Mouse (Mus musculus) testis, postnatal 10 days (tissue): ENCODE results near the gene Cyp8b1.
A peak's percentile ranks its signal among the peaks of the same experiment; 100 is the strongest.

ENCODE experiments used
- DNase-seq: peaks from one replicate; pipeline ENCODE4 v3.0.0; 2021; ENCODE audit warnings: low spot score

Gene Cyp8b1

DNA sequence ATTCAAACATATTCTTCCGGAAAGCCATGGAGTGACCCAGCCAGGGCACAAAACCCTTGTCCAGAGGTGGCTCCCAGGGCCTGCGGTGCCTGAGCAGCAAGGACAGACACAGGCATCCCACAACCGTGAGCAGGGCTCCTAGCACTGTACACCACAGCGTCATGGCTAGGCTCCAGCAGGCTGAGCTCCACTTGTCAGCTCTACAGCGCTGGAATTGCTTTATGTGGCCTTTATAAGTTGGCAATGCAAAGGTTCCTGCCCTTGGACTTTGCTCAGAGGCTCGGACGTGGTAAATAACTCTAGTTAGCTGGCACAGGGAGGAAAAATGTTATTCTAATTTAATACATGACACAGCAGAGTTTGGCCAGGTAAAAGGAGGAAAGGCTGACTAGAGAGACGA is at the start of gene Cyp8b1:
Cyp8b1 (minus strand) TSS at position 204 of the 400 bp plus-strand sequence.
- DNase-seq, result no peak

DNA sequence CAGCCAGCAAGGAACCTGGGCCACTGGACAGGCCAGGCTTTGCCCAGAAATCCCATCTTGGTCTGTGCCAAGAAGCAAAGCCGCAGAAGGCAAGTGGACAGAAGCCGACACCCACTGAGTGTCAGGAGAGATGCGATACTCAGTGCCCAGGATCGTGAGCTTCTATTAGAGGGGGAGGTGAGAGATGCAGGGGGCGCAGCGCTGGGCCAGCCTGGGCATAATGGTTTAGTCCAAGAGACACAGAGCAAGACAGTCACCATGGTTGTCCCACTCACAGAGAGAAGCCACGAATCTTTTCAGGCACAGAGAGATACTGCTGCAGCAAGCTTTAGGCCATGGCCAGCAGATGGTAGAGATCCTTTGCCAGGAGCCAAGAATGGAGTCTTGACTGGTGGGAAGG is 48.8 kb upstream of the Cyp8b1 start:
- DNase-seq, result no peak

DNA sequence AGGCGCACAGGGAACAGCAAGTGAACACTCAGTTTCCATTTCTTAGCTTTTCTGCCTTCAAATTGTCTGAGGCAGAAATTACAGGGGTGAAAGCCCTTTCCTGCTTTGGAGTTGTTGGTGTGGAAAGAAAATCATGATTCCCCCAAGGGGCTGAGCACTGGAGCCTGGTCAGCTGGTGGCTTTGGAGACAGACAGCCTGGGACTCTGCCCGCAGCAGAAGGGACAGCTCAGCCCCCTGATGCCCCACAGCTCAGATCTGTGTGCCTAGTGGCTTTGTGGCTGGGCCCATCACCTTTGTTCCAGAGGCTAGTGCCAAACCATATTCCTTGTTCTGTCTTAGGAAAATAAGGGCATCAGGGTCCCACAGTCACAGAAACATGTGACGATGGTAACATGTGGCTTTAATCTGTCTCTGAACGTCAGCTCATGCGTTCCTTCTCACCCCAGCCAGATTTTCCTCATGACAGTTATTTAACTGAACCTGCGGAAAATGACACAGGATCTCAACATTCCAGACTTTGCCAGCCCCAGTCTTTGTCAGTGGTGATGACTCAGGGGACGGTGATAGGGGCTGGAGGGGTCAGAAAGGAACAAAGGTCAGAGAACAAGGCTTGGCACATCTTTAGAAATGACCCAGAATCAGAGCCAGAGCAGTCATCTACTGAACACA is 44.0 kb upstream of the Cyp8b1 start:
- DNase-seq, result peak; percentile 34

- DNase-seq, result peak; percentile 32
Observed at GRCm38 (mm10) chr9:121952596-121952995, 36.5 kb upstream of the Cyp8b1 start.

DNA sequence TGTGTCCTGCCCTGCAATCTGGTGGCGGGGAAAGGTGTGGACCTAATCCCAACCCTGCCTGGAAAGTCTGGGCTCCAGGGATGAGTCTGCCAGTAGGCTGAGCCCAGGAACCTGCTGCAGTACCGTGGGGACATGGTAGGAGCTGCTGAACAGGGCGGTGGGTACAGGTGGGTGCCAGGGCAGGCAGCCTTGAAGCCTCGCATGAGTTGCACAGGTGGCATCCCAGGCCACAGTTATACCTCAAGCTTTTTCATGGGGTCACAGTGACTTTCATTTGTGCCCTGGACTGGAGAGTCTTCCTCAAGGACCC is 35.0 kb upstream of the Cyp8b1 start:
- DNase-seq, result no peak

DNA sequence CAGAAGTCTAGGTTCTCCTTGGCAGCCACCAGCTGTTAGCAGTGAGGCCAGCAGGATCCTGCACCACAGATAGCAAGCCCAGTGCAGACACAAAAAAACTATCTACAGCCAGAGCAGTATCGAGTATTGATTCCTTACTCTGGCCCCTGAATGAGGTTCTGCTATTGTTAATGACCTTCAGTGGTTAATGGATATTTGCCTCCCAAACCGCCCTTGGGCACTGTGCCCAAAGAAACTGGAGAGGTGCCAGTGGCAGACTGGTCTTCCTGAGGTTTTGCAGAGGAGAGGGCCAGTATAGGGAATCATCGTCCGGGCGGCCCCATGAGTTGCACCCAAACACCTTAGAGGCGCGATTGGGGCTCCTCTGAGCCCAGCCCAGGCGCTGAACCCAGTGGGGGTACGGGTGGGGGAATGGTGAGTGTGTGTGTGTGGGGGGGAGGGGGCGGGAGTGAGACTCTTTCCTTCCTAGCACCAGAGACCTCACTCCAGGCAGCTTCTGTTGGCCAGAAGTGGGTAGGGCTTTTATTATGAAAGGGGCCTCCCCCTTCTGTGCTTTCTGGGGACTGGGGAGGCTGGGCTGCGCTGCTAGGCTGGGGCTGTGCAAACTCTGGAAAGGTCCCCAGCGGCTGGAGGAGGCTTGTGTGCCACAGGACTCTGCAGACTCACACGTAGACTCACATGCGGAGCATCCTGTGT is 34.5 kb upstream of the Cyp8b1 start, which contains the start of gene Fam198a:
Fam198a (plus strand) TSS at position 571 of the 696 bp plus-strand sequence.
- DNase-seq, result peak; percentile 96

DNA sequence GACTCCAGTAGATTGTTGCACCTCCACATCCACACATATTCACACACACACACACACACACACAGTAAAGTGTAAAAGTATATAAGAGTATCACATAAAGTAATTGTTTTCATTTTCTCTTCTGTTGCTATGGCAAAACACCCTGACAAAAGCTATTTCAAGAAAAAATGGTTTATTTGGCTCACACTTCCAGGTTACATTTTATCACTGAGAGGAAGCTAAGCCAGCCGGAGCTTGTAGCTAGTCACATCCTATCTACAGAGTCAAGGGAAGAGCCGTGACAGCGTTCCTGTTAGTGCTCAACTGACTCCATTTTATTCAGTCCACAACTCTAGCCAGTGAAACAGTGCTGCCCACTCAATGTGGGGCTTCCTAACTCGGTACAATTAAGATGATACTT is 32.3 kb upstream of the Cyp8b1 start:
- peak; percentile 38 for DNase-seq

GRCm38 (mm10) chr9:121947784-121948183 is 31.7 kb upstream of the Cyp8b1 start:
- DNase-seq, result peak; percentile 87

DNA sequence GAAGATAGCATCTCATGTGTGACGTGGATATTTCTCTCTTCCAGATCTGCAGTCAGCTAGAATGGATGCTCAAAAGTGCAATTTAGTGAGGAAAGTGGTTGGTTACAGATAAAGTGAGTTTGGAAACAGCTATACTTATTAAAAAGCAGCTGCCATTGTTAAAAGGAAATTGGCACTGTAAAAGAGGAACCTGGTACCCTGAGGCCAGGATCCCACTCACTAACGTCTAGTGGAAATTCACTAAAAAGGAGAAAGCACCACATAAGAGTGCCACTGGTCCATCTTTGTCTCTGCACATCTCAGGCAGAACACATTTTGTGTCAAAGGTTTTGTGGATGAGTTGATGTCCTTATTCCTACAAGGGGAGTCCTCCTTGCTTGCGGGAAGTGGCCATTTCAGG is 27.5 kb upstream of the Cyp8b1 start:
- DNase-seq, result no peak

DNA sequence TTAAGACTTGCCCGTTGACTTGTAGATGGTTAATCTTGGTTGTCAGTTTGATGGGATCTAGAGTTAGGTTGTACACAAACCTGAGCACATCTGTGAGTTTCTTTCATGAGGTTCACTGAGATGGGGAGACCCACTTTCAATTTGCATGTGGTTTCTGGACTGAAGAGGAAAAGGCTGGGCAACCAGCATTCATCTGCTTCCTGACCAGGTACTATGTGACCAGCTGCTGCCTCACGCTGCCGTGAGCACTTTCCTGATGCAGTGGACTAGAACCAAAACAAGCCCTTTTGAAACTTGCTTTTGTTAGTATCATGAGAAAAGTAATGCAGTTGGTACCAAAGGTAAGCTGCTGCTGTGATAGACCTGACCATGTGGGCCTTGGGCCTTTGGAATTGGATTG is 26.9 kb upstream of the Cyp8b1 start:
- DNase-seq, result no peak

DNA sequence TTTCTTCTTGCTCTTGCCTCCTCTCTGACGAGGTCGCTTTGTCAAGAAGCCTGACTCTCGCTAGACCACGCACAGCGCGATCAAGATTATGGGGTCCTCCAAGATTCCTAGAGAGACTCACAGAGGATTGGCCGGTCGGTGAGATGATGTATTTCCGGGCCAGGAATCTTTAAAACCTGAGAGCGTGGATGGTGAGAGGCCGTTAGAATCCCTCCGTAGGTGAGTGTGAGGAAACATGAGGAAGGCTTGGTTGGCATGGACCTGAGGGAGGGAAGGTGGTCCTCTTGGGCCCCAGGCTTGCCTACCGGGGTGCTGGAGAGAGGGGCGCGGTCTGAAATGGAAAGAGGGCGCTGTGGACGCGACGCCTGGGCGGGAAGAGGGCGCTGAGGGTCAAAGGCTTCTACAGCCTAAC is 21.8 kb upstream of the Cyp8b1 start:
- DNase-seq, result no peak

DNA sequence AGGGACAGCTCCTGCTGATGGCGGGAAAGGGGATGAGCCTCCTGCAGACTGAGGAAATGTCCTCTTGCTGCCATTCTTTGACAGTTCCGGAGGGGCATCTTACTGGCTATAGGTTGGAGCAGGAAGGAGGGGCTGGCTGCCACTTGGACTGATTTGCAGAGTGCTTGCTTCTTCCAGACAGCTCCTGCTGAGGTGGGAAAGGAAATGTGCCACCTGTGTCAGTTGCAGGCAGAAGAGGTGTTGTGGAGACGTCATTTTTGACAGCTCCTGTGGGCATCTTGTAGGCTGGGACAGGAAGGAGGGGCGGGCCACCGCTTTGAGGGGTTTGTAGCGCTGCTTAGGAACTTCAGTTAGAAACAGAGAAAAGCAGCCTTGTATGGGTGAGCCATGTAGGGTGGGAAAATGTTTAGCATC is 21.4 kb upstream of the Cyp8b1 start:
- DNase-seq, result peak; percentile 37

- DNase-seq, result peak; percentile 35
Observed at GRCm38 (mm10) chr9:121936952-121937351, 20.8 kb upstream of the Cyp8b1 start.

DNA sequence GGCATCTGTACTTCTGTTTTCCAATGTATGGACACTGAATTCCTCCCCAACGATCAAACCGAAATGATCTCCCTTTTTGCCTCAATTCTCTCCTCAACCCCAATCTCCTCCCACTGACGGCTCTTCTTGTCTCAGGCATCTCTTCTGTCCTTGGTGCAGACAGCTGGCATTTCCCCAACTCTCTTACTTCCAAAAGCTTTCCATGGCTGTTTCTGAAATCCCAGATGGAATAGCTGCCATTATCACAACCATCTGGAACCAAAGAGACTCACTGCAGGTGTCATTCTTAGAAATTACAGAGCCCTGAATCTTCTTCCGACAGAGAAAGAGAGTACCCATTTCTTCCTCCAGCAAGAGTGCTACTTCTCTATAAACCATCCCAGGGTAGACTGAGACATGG is 18.8 kb upstream of the Cyp8b1 start:
- no peak for DNase-seq

DNA sequence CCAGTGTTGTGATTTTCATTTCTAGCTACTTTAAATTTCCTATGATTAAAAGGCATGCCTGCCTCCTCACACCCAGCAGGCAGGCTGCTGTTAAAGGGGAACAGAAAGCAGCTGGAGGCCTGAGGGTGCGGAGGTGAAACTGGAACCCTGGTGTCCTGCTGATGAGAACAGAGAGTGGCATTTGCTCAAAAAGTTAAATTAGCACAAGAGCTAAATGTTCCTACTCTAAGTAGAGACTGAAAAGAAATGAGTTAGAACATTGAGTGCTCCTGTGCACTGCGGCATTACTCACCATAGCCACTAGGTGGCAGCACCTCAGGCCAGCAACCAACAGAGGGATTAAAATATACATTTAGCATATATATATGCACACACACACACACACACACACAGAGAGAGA is 12.4 kb upstream of the Cyp8b1 start:
- peak; percentile 71 for DNase-seq

DNA sequence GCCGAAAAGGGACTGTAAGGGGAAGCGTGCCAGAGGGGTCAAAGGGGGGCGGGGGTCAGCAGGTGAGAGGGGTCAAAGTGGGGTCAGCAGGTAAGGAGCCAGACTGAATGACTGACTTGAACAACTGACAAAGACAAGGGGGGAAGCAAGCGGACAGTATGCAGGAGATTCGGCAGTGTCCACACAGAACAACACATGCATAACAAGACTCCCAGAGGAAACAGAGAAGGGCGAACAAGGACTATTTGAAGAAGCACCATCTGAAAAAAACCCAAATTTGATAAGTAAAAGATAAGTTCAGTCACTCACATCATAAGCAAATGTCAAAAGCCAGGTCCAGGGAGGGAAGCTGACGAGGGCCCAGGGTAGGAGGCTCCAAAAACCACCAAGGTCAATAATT is 11.6 kb upstream of the Cyp8b1 start:
- no peak for DNase-seq

- DNase-seq, result no peak
Observed at GRCm38 (mm10) chr9:121926634-121927405, 10.7 kb upstream of the Cyp8b1 start.

DNA sequence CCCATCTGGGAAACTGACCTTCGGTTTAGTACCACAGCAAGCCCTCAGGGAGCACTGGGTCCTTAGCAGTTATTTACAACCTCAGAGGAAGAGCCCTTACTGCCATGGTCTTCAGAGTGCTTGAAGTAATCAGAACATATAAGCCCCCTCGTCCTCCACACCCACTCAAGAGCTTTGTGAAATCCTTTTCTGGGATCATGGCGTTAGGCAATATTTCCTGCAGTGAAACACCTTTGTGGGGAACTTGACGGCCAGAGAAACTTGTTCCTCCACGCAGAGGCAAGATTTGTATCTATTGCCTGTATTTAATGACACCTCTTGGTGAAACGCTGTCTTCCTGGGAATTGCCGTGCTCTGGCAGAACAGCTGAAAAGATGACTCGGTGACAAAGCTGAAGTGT is 9.9 kb upstream of the Cyp8b1 start:
- DNase-seq, result no peak

DNA sequence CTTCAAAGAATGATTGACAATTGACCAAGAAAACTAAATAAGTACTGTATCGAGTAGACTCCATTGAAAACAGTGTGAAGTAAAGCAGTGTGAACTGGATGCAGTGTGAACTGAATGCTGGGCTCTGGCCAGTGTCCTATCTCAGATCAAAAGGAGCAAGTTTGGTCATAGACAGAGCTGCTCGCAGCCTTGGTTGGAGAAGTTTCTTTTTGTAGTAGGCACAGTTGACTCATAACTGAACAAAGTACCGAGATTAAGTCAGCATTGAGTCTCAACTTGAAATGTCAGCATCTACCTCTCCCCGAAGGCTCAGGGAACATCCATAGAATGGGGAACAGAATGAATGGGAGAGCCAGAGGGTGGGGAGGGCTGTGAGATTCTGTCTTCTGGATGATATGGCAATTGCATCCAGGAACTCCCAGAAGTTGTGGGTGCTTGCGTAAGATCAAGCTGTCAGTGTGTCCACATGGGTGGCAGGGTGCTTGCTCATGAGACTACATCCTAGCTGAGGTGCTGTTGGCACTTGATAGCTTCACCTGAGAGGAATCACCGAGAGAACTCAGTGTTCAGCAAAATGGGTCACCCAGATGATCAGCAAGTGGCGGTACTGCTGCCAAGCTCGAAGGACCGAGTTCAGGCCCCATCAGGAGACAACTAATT is 8.9 kb upstream of the Cyp8b1 start:
- no peak for DNase-seq

DNA sequence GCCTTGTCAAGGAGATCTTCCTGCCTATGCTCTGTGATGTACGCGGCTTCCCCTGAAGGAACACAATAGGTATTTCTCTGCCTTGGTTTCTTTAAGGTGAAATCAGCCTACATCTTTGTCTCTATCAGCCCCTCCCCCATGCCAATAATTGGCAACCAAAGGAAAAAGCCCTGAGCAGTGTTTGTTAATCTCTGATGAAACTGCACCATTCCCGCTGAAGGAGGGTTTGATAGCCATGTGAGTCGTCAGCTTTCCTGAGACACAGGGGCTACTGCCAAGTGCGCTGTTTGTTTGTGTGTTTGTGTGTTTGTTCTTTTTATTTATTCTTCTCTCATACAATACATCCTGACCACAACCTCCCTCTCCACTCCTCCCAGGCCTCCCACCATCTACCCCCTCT is 7.8 kb upstream of the Cyp8b1 start:
- no peak for DNase-seq

GRCm38 (mm10) chr9:121923443-121923842 is 7.3 kb upstream of the Cyp8b1 start:
- DNase-seq, result no peak

GRCm38 (mm10) chr9:121919027-121919501 is 3.0 kb upstream of the Cyp8b1 start:
- DNase-seq, result no peak
